Mouse (Mus musculus) limb, embryonic 11.5 days (tissue): ENCODE data around the gene Jmjd4. TPM values are rescaled to one million over a fixed set of nuclear protein-coding genes. Genes with fewer than 3 reads are reported as not detected.

Source experiments
- ATAC-seq: fragments of 200-750 bp; cut with Nextera tagmentation; 2 replicates; pipeline ENCODE4 v1.8.0; 2017; ENCODE audit warnings: low read depth; ENCODE audit not compliant: insufficient number of reproducible peaks, low FRiP score, low TSS enrichment
- DNase-seq: peaks from one replicate; pipeline ENCODE4 v3.0.0-alpha.2; 2015; ENCODE audit warnings: low spot score
- H3K27ac ChIP-seq: fragments of 300-500 bp; sonication (generic); replicated peaks from 2 replicates; pipeline ENCODE4 v1.5.1; 2014; ENCODE audit warnings: low read depth, mild to moderate bottlenecking, low read length
- H3K27me3 ChIP-seq: fragments of 300-500 bp; sonication (generic); 2 replicates; pipeline ENCODE4 v1.6.1; 2014; ENCODE audit warnings: mild to moderate bottlenecking, low read length, mixed read lengths; ENCODE audit not compliant: control insufficient read depth, insufficient read depth
- H3K36me3 ChIP-seq: fragments of 300-500 bp; sonication (generic); 2 replicates; pipeline ENCODE4 v1.6.1; 2014; ENCODE audit warnings: mild to moderate bottlenecking, low read length, moderate library complexity, mixed read lengths; ENCODE audit not compliant: control insufficient read depth, insufficient read depth
- H3K4me1 ChIP-seq: fragments of 300-500 bp; sonication (generic); 2 replicates; pipeline ENCODE4 v1.6.1; 2014; ENCODE audit warnings: low read length, mixed read lengths; ENCODE audit not compliant: control insufficient read depth, insufficient read depth
- H3K4me2 ChIP-seq: fragments of 300-500 bp; sonication (generic); 2 replicates; pipeline ENCODE4 v1.6.1; 2014; ENCODE audit warnings: low read depth, mild to moderate bottlenecking, moderate library complexity; ENCODE audit not compliant: severe bottlenecking
- H3K4me3 ChIP-seq: fragments of 300-500 bp; sonication (generic); 2 replicates; pipeline ENCODE4 v1.5.1; 2014; ENCODE audit warnings: low read depth, low read length
- H3K9ac ChIP-seq: fragments of 300-500 bp; sonication (generic); 2 replicates; pipeline ENCODE4 v1.6.1; 2014; ENCODE audit warnings: mild to moderate bottlenecking, low read length
- H3K9me3 ChIP-seq: fragments of 300-500 bp; sonication (generic); 2 replicates; pipeline ENCODE4 v1.6.1; 2016; ENCODE audit warnings: low read length; ENCODE audit not compliant: control insufficient read depth
- WGBS: fragments of 180-500 bp; shearing (Covaris S2); extraction: QIAGEN DNeasy Blood & Tissue Kit; methylation state at CpG from one replicate; pipeline ENCODE4 v1.1.7; 2014; 5-methylcytosine and 5-hydroxymethylcytosine counted together
- polyA plus RNA-seq: library from polyadenylated mRNA; unstranded; fragments of >200 nt; fragmentation: Nextera tagmentation; extraction: Ambion mirVana; gene quantifications from 2 replicates; pipeline ENCODE4 v1.2.1, GENCODE M21; 2014

Gene Jmjd4
- polyA plus RNA-seq, 1 experiment from 2014 or later, result 19.1 TPM

GRCm38 (mm10) chr11:59477240-59477639, 27.4 kb downstream of the Jmjd4 start:
- no peak for ATAC-seq
- H3K9ac ChIP-seq, result no peak overlapping the region
- no peaks in the 10 kb centered on the region for H3K27me3 ChIP-seq
- no peaks in the 10 kb centered on the region for H3K9me3 ChIP-seq
- no peaks in the 10 kb centered on the region for H3K4me1 ChIP-seq
- H3K27ac ChIP-seq, result no peak overlapping the region
- no peak overlapping the region for H3K4me3 ChIP-seq
- no peaks in the 10 kb centered on the region for H3K36me3 ChIP-seq
- WGBS, result 73% methylated on average over 6 of the region's 6 CpGs
- no peak for DNase-seq
- H3K4me2 ChIP-seq, result no peak overlapping the region

GRCm38 (mm10) chr11:59483212-59483611, 33.4 kb downstream of the Jmjd4 start:
- Histone ChIP-seq H3K9me3 (no peaks in the 10 kb centered on the region), H3K4me2 (no peak overlapping the region), H3K36me3 (peaks cover 2% of the 10 kb centered on the region; the same call in 1 of the 2 replicates), H3K27me3 (no peaks in the 10 kb centered on the region), H3K4me3 (no peak overlapping the region), H3K4me1 (no peaks in the 10 kb centered on the region), H3K27ac (no peak overlapping the region), H3K9ac (no peak overlapping the region)
- ATAC-seq (no peak), DNase-seq (peak; percentile 68)
- 9% methylated on average over 2 of the region's 2 CpGs for WGBS

- H3K27ac ChIP-seq, result no peak overlapping the region
- no peak for DNase-seq
- no peak for ATAC-seq
- H3K4me3 ChIP-seq, result no peak overlapping the region
- no peaks in the 10 kb centered on the region for H3K27me3 ChIP-seq
- H3K4me2 ChIP-seq, result no peak overlapping the region
- H3K9ac ChIP-seq, result no peak overlapping the region
- no peaks in the 10 kb centered on the region for H3K4me1 ChIP-seq
- H3K36me3 ChIP-seq, result peaks cover 7% of the 10 kb centered on the region; the same call in 1 of the 2 replicates
- WGBS, result 63% methylated on average over 2 of the region's 2 CpGs
- no peaks in the 10 kb centered on the region for H3K9me3 ChIP-seq
These were observed 35.8 kb downstream of the Jmjd4 start for GRCm38 (mm10) chr11:59485641-59486040.

GRCm38 (mm10) chr11:59486222-59486621, 36.4 kb downstream of the Jmjd4 start:
- no peak overlapping the region for H3K4me2 ChIP-seq
- 90% methylated on average over 8 of the region's 8 CpGs for WGBS
- H3K4me1 ChIP-seq, result no peaks in the 10 kb centered on the region
- H3K4me3 ChIP-seq, result no peak overlapping the region
- no peaks in the 10 kb centered on the region for H3K27me3 ChIP-seq
- no peak overlapping the region for H3K9ac ChIP-seq
- ATAC-seq, result no peak
- DNase-seq, result no peak
- no peak overlapping the region for H3K27ac ChIP-seq
- H3K36me3 ChIP-seq, result peaks cover 8% of the 10 kb centered on the region; the same call in 1 of the 2 replicates
- H3K9me3 ChIP-seq, result no peaks in the 10 kb centered on the region

GRCm38 (mm10) chr11:59496672-59497310, 46.9 kb downstream of the Jmjd4 start:
- DNase-seq (no peak), ATAC-seq (no peak)
- H3K27me3 ChIP-seq, result no peaks in the 10 kb centered on the region
- no peak overlapping the region for H3K4me2 ChIP-seq
- H3K27ac ChIP-seq, result no peak overlapping the region
- 85% methylated on average over 6 of the region's 6 CpGs for WGBS
- no peaks in the 10 kb centered on the region for H3K4me1 ChIP-seq
- no peak overlapping the region for H3K4me3 ChIP-seq
- H3K9me3 ChIP-seq, result no peaks in the 10 kb centered on the region
- H3K9ac ChIP-seq, result no peak overlapping the region
- peaks cover 54% of the 10 kb centered on the region for H3K36me3 ChIP-seq

- H3K27me3 ChIP-seq, result no peaks in the 10 kb centered on the region
- ATAC-seq (no peak), DNase-seq (no peak)
- H3K4me1 ChIP-seq, result no peaks in the 10 kb centered on the region
- 92% methylated on average over 7 of the region's 7 CpGs for WGBS
- H3K9me3 ChIP-seq, result no peaks in the 10 kb centered on the region
- H3K4me3 ChIP-seq, result no peak overlapping the region
- peaks cover 52% of the 10 kb centered on the region for H3K36me3 ChIP-seq
- H3K27ac ChIP-seq, result no peak overlapping the region
- H3K4me2 ChIP-seq, result no peak overlapping the region
- H3K9ac ChIP-seq, result no peak overlapping the region
These were observed 47.9 kb downstream of the Jmjd4 start for GRCm38 (mm10) chr11:59497747-59498146.

- ATAC-seq, result no peak
- peaks cover 44% of the 10 kb centered on the region for H3K36me3 ChIP-seq
- 90% methylated on average over 5 of the region's 5 CpGs for WGBS
- H3K27me3 ChIP-seq, result no peaks in the 10 kb centered on the region
- H3K9ac ChIP-seq, result 0 out of 2 replicates have a peak overlapping the region, but pooled peaks have one; percentile 7
- H3K4me2 ChIP-seq, result no peak overlapping the region
- DNase-seq, result no peak
- peaks cover 6% of the 10 kb centered on the region for H3K4me1 ChIP-seq
- no peak overlapping the region for H3K27ac ChIP-seq
- no peak overlapping the region for H3K4me3 ChIP-seq
- H3K9me3 ChIP-seq, result no peaks in the 10 kb centered on the region
These were observed 52.3 kb downstream of the Jmjd4 start for GRCm38 (mm10) chr11:59501978-59502700.

GRCm38 (mm10) chr11:59505351-59505838, 55.5 kb downstream of the Jmjd4 start:
- H3K27ac ChIP-seq, result peak overlapping the region; percentile 92
- WGBS, result 2% methylated on average over 21 of the region's 21 CpGs
- ATAC-seq, result peak; percentile 53

More at GRCm38 (mm10) chr11:59505351-59505838, 55.5 kb downstream of the Jmjd4 start:
- Histone ChIP-seq H3K4me3 (peak overlapping the region; percentile 92), H3K36me3 (peaks cover 20% of the 10 kb centered on the region), H3K9ac (peak overlapping the region; percentile 86), H3K4me2 (peak overlapping the region; percentile 77), H3K4me1 (peaks cover 14% of the 10 kb centered on the region), H3K27me3 (no peaks in the 10 kb centered on the region), H3K9me3 (no peaks in the 10 kb centered on the region)
- DNase-seq, result peak; percentile 83
